Mouse (Mus musculus) myocyte (in vitro differentiated cells): Measurements from ENCODE around the gene Rbm20.

Experiments used
- CEBPB ChIP-seq: IDR thresholded peaks from 2 replicates; pipeline ENCODE4 v1.6.1; 2011; ENCODE audit warnings: mild to moderate bottlenecking, moderate library complexity; ENCODE audit not compliant: poor library complexity, insufficient read depth, severe bottlenecking
- E2F4 ChIP-seq: IDR thresholded peaks from one replicate; pipeline ENCODE4 v1.6.1; 2011; ENCODE audit warnings: mild to moderate bottlenecking, control low read depth, moderate library complexity; ENCODE audit not compliant: insufficient read depth
- MAX ChIP-seq: IDR thresholded peaks from one replicate; pipeline ENCODE4 v1.6.1; 2011; ENCODE audit warnings: low read depth, mild to moderate bottlenecking, control low read depth
- MYOD1 ChIP-seq, 3 experiments: IDR thresholded peaks; one replicate each; pipeline ENCODE4 v1.6.1; 2011; ENCODE audit warnings: control low read depth in 2 of 3, low read depth in 2 of 3, mild to moderate bottlenecking in 2 of 3, moderate library complexity in 1 of 3; ENCODE audit not compliant: insufficient read length in 2 of 3, control insufficient read depth in 1 of 3
- MYOG ChIP-seq, 3 experiments: IDR thresholded peaks; one replicate each; pipeline ENCODE4 v1.6.1; 2011; ENCODE audit warnings: control low read depth in 2 of 3, low read depth in 2 of 3, mild to moderate bottlenecking in 2 of 3; ENCODE audit not compliant: insufficient read length in 2 of 3, control insufficient read depth in 1 of 3, insufficient read depth in 1 of 3
- POLR2A ChIP-seq: IDR thresholded peaks from one replicate; pipeline ENCODE4 v1.6.1; 2011; ENCODE audit warnings: low read depth, mild to moderate bottlenecking, control low read depth, moderate library complexity; ENCODE audit not compliant: insufficient read length
- POLR2AphosphoS2 ChIP-seq: IDR thresholded peaks from one replicate; pipeline ENCODE4 v1.6.1; 2011; ENCODE audit warnings: low read depth, control low read depth; ENCODE audit not compliant: insufficient read length
- TCF12 ChIP-seq: IDR thresholded peaks from one replicate; pipeline ENCODE4 v1.6.1; 2011; ENCODE audit warnings: mild to moderate bottlenecking, control low read depth; ENCODE audit not compliant: poor library complexity, insufficient read depth, severe bottlenecking
- USF1 ChIP-seq: IDR thresholded peaks from one replicate; pipeline ENCODE4 v1.6.1; 2011; ENCODE audit warnings: low read depth, mild to moderate bottlenecking, control low read depth, moderate library complexity

- TF ChIP-seq CEBPB = no peak
- TF ChIP-seq POLR2A = no peak
- TF ChIP-seq POLR2AphosphoS2 = no peak
- no peak for TF ChIP-seq USF1
- TF ChIP-seq MAX = no peak
- no peak for TF ChIP-seq MYOD1 (IDR thresholded peaks at IDR 0.05; ENCODE audit: control insufficient read depth in 1 of 3, insufficient read length in 2 of 3, low read depth in 2 of 3)
- no peak for TF ChIP-seq MYOG (IDR thresholded peaks at IDR 0.05; ENCODE audit: control insufficient read depth in 1 of 3, insufficient read depth in 1 of 3, insufficient read length in 2 of 3, low read depth in 2 of 3)
- no peak for TF ChIP-seq TCF12
- TF ChIP-seq E2F4 = no peak
These were observed 174.2 kb downstream of the Rbm20 start for GRCm38 (mm10) chr19:53851352-53851751.
